In the genomic region with DNA sequence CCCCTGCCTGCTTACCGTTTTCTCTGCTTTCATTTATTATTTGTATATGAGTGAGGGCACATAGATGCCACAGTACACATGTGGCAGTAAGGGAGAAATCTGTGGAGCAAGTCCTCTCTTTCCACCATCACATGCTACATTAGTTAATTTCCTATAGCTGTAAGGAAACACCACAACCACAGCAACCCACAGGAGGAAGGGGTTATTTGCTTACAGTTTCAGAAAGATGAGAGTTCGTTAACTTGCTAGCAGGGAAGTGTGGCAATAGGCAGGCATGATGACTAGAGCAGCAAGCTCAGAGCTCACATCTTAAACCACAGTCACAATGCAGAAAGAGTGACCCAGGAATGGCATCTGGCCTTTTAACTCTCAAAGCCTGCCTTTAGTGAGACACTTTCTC, we compare ENCODE assay signal across 16 mouse cellular contexts. TPM values are rescaled to one million over a fixed set of nuclear protein-coding genes. Genes with fewer than 3 reads are reported as not detected.
DNase-seq lines count a peak whose midpoint lies in the region; ATAC-seq and TF ChIP-seq lines count a peak whose summit lies in the region.
"Had no signal": no experiment of that assay in that cellular context is flagged by ENCODE, and none has a peak within 500 bp of the region (broad histone marks: within the 10 kb centered on the region; RNA-seq: fewer than 3 reads in every experiment).

No protein-coding gene starts in this region.

- no peak for ATAC-seq in lung, postnatal 0 days
- ATAC-seq in hematopoietic stem cell, adult 5-6 weeks (replicated peaks in 1 of 2; ENCODE audit: insufficient read depth in 1 of 2, low FRiP score in 2 of 2, low TSS enrichment in 1 of 2, low read depth in 1 of 2, poor library complexity in 2 of 2, severe bottlenecking in 2 of 2) = peak; percentile 78 to 92
- peak; percentile 36 for ATAC-seq in neutrophil, adult 5-6 weeks (ENCODE audit: extremely low read depth, insufficient number of reproducible peaks, low FRiP score, poor library complexity, severe bottlenecking)

- TF ChIP-seq EP300 in lung, postnatal 0 days (IDR thresholded peaks at IDR 0.05) = no peak

- DNase-seq in lung, postnatal 0 days (ENCODE audit: low spot score) = peak; percentile 37
- DNase-seq in lung, postnatal 4 days = no peak
- peak; percentile 26 for DNase-seq in CD4-positive, CD25-positive, alpha-beta regulatory T cell, adult 2 months (ENCODE audit: low read depth, low spot score)
- no peak for DNase-seq in layer of hippocampus, postnatal 36 days
- DNase-seq in frontal cortex, postnatal 10 days (ENCODE audit: low spot score in 2 of 2) = no peak
- DNase-seq: adrenal gland, postnatal 36 days; cerebellum, postnatal 10 days; gastrocnemius, postnatal 10 days; heart, postnatal 36 days; kidney, adult 9 months; right cerebral cortex, postnatal 4 days; thymus, postnatal 25 days had no signal

- no peaks in the 10 kb centered on the region for H3K27me3 ChIP-seq in lung, postnatal 0 days (replicated peaks; ENCODE audit: insufficient read depth, low read length)
- H3K27me3 ChIP-seq: heart, embryonic 12.5 days had no signal

- H3K9ac ChIP-seq in lung, postnatal 0 days (replicated peaks; ENCODE audit: low read depth) = no peak overlapping the region
- H3K9ac ChIP-seq: heart, embryonic 12.5 days; liver, embryonic 14.5 days had no signal

- H3K4me3 ChIP-seq in lung, postnatal 0 days (ENCODE audit: low read depth, low read length) = no peak overlapping the region
- H3K4me3 ChIP-seq: heart, embryonic 12.5 days had no signal

- no peak for TF ChIP-seq CTCF in lung, postnatal 0 days (IDR thresholded peaks at IDR 0.05)

- no peak overlapping the region for H3K27ac ChIP-seq in lung, postnatal 0 days (ENCODE audit: low read length)
- H3K27ac ChIP-seq: liver, embryonic 14.5 days had no signal

- no peaks in the 10 kb centered on the region for H3K9me3 ChIP-seq in lung, postnatal 0 days (ENCODE audit: low read length)
- H3K9me3 ChIP-seq: heart, embryonic 12.5 days had no signal

- WGBS in lung, postnatal 0 days = 52% methylated on average over 2 of the region's 2 CpGs

- no peak overlapping the region for H3K4me2 ChIP-seq in lung, postnatal 0 days (replicated peaks; ENCODE audit: low read depth, low read length)
- H3K4me2 ChIP-seq: heart, embryonic 12.5 days had no signal

- H3K4me1 ChIP-seq in lung, postnatal 0 days (ENCODE audit: insufficient read depth, low read depth, low read length) = no peaks in the 10 kb centered on the region; the same call in 1 of the 2 replicates

- no peaks in the 10 kb centered on the region for H3K36me3 ChIP-seq in lung, postnatal 0 days (ENCODE audit: insufficient read depth, low read length)

RNA-seq across cellular contexts. Expression of gene Ola1, which starts 58.0 kb away (rescaled TPM):
- polyA plus RNA-seq in lung, postnatal 0 days (2015; fragmentation: Nextera tagmentation; extraction: Ambion mirVana) = 30.4 and 30.6 TPM in 2 replicates
- total RNA-seq in hematopoietic stem cell, adult 5-6 weeks (2017) = 92.2 and 115 TPM in 2 replicates
- total RNA-seq in neutrophil, adult 5-6 weeks (2017) = 25.4 and 29.8 TPM in 2 replicates
- 100 to 1,000 TPM; 119 to 126 TPM for total RNA-seq in layer of hippocampus, postnatal 36 days (2021)

Comparison
In these comparisons a context has a peak if more than half of its experiments do, and no peak if none do; other contexts are left out.
1. DNase-seq: peak in lung, postnatal 0 days (single experiment) and CD4-positive, CD25-positive, alpha-beta regulatory T cell, adult 2 months (single experiment); none in lung, postnatal 4 days (0 of 2), layer of hippocampus, postnatal 36 days (0 of 2) and frontal cortex, postnatal 10 days (0 of 2).